In genomic region chr11:70018131-70018990, GRCm38 (mm10) we compare ENCODE assay signal across 8 mouse cellular contexts. TPM values are rescaled to one million over a fixed set of nuclear protein-coding genes. Genes with fewer than 3 reads are reported as not detected.
DNase-seq lines count a peak whose midpoint lies in the region; ATAC-seq and TF ChIP-seq lines count a peak whose summit lies in the region.

No protein-coding gene starts in this region.

- 1% methylated on average over 25 of the region's 25 CpGs for WGBS in midbrain, embryonic 11.5 days
- WGBS in thymus, adult 2 months: 1% methylated on average over 25 of the region's 25 CpGs

- TF ChIP-seq POLR2A in thymus, adult 2 months (IDR thresholded peaks at IDR 0.05; ENCODE audit: control insufficient read depth, extremely low read depth, insufficient read depth, low read length, poor library complexity): no peak

- peaks cover 70% of the 10 kb centered on the region for H3K4me1 ChIP-seq in G1E (ENCODE audit: insufficient read depth, low read depth, low read length)
- H3K4me1 ChIP-seq in midbrain, embryonic 11.5 days (ENCODE audit: control insufficient read depth, insufficient read depth, low read length): peaks cover 55% of the 10 kb centered on the region
- H3K4me1 ChIP-seq in thymus, adult 2 months (replicated peaks; ENCODE audit: control insufficient read depth, insufficient read depth, low read length): peaks cover 48% of the 10 kb centered on the region

- H3K4me2 ChIP-seq in midbrain, embryonic 11.5 days: peak overlapping the region; percentile 87

- peak overlapping the region; percentile 79 for H3K27ac ChIP-seq in midbrain, embryonic 11.5 days (ENCODE audit: low read depth, low read length)
- H3K27ac ChIP-seq in thymus, adult 2 months (ENCODE audit: control insufficient read depth, insufficient read depth, low read length): peak overlapping the region; percentile 84

- H3K36me3 ChIP-seq in C2C12 (ENCODE audit: control insufficient read depth, insufficient read depth): peaks cover 6% of the 10 kb centered on the region
- H3K36me3 ChIP-seq in G1E (replicated peaks): peaks cover 12% of the 10 kb centered on the region
- no peaks in the 10 kb centered on the region for H3K36me3 ChIP-seq in midbrain, embryonic 11.5 days (ENCODE audit: control insufficient read depth, insufficient read depth, low read length)
- no peaks in the 10 kb centered on the region for H3K36me3 ChIP-seq in thymus, adult 2 months (ENCODE audit: control insufficient read depth, insufficient read depth, low read length)

- peaks cover 66% of the 10 kb centered on the region for H3K79me2 ChIP-seq in C2C12 (ENCODE audit: control insufficient read depth, insufficient read depth)

- intact Hi-C loops in left cerebral cortex, postnatal 25 days (cut with DNase I): no loop called here

- H3K79me3 ChIP-seq in C2C12 (ENCODE audit: low read depth): peaks cover 32% of the 10 kb centered on the region

- peak overlapping the region; percentile 90 for H3K4me3 ChIP-seq in C2C12 (ENCODE audit: insufficient read depth, poor library complexity, severe bottlenecking)
- peak overlapping the region; percentile 64 for H3K4me3 ChIP-seq in G1E (ENCODE audit: low read depth, low read length)
- H3K4me3 ChIP-seq in midbrain, embryonic 11.5 days (ENCODE audit: low read depth, low read length): peak overlapping the region; percentile 68
- peak overlapping the region; percentile 55 for H3K4me3 ChIP-seq in thymus, adult 2 months (ENCODE audit: control insufficient read depth, insufficient read depth, low read length)

- peak overlapping the region; percentile 44 for H3ac ChIP-seq in C2C12 (ENCODE audit: control insufficient read depth, insufficient read length, low read depth)

- no peaks in the 10 kb centered on the region for H3K9me3 ChIP-seq in G1E (replicated peaks)
- H3K9me3 ChIP-seq in midbrain, embryonic 11.5 days (ENCODE audit: control insufficient read depth, low read length): no peaks in the 10 kb centered on the region

- no peak for DNase-seq in G1E (ENCODE audit: low spot score)
- peak; percentile 81 for DNase-seq in embryo, embryonic 9.5 days (ENCODE audit: extremely low spot score)
- peak; percentile 70 for DNase-seq in heart, postnatal 4 days
- DNase-seq in left cerebral cortex, postnatal 25 days (ENCODE audit: low spot score in 2 of 2): peak; percentile 56 to 77
- peak; percentile 98 for DNase-seq in midbrain, embryonic 11.5 days (ENCODE audit: low spot score, missing footprints)
- DNase-seq in thymus, adult 2 months: peak; percentile 58
- no peak for DNase-seq in urinary bladder, postnatal 10 days (ENCODE audit: low spot score)

- peak overlapping the region; percentile 88 for H3K9ac ChIP-seq in midbrain, embryonic 11.5 days (ENCODE audit: low read length)

- TF ChIP-seq CTCF in C2C12 (IDR thresholded peaks at IDR 0.05; ENCODE audit: control insufficient read depth, insufficient read depth, insufficient read length) (no peak), G1E (IDR thresholded peaks at IDR 0.05; ENCODE audit: low read depth, low read length) (no peak)
- no peak for TF ChIP-seq CTCF in thymus, adult 2 months (IDR thresholded peaks at IDR 0.05; ENCODE audit: borderline replicate concordance, control insufficient read depth, extremely low read depth, insufficient read depth, low read length, poor library complexity)

- H3K27me3 ChIP-seq in C2C12 (ENCODE audit: control insufficient read depth, insufficient read depth, insufficient read length) (no peaks in the 10 kb centered on the region), G1E (ENCODE audit: insufficient read depth, low read length) (peaks cover 6% of the 10 kb centered on the region)
- no peaks in the 10 kb centered on the region for H3K27me3 ChIP-seq in midbrain, embryonic 11.5 days (ENCODE audit: control insufficient read depth, insufficient read depth, low read length)
- no peaks in the 10 kb centered on the region for H3K27me3 ChIP-seq in thymus, adult 2 months (ENCODE audit: control insufficient read depth, insufficient read depth, low read length)

- ATAC-seq in G1E (ENCODE audit: extremely low read depth, insufficient number of reproducible peaks, low FRiP score, poor library complexity, severe bottlenecking): no peak
- no peak for ATAC-seq in midbrain, embryonic 11.5 days (ENCODE audit: low FRiP score)

TF ChIP-seq in C2C12, 6 proteins besides CTCF, POLR2A, EP300 and RAD21:
- TF ChIP-seq CEBPB (IDR thresholded peaks at IDR 0.05; ENCODE audit: low read depth) (no peak), MYOG (IDR thresholded peaks at IDR 0.05; ENCODE audit: control insufficient read depth, extremely low read depth, insufficient read length) (no peak), MYOD1 (IDR thresholded peaks at IDR 0.05; ENCODE audit: control insufficient read depth, insufficient read length, low read depth) (no peak), MAX (IDR thresholded peaks at IDR 0.05) (no peak), USF1 (IDR thresholded peaks at IDR 0.05; ENCODE audit: low read depth) (no peak), FOSL1 (IDR thresholded peaks at IDR 0.05; ENCODE audit: insufficient read depth, low read length, poor library complexity, severe bottlenecking) (no peak)

RNA-seq across cellular contexts. Expression of gene Dlg4, which starts 1.6 kb away (rescaled TPM):
- polyA plus RNA-seq in C2C12 (2012; fragmentation: generic; extraction: Trizol) (25.3 TPM), G1E (2012) (8.8 and 12.1 TPM in 2 replicates)
- total RNA-seq in G1E (2014; fragmentation: Nextera tagmentation) (10.9 and 14.0 TPM in 2 replicates), G1E (2017) (1.1 and 2.2 TPM in 2 replicates)
- 10 to 100 TPM; 13.2 to 15.5 TPM for total RNA-seq in heart, postnatal 4 days (2021)
- 100 to 1,000 TPM; 931 to 954 TPM for total RNA-seq in left cerebral cortex, postnatal 25 days (2021)
- polyA plus RNA-seq in midbrain, embryonic 11.5 days (2014; fragmentation: Nextera tagmentation; extraction: Ambion mirVana): 11.2 and 15.2 TPM in 2 replicates
- 71.7 and 72.1 TPM in 2 replicates for polyA plus RNA-seq in thymus, adult 2 months (2012; rRNA removed)

RNA-seq across cellular contexts. Expression of gene Acadvl, which starts 3.1 kb away (rescaled TPM):
- polyA plus RNA-seq in C2C12 (2012; fragmentation: generic; extraction: Trizol): 87.8 TPM
- 16.3 and 21.7 TPM in 2 replicates for total RNA-seq in G1E (2014; fragmentation: Nextera tagmentation)
- total RNA-seq in G1E (2017): 31.1 and 31.7 TPM in 2 replicates
- polyA plus RNA-seq in G1E (2012): 16.3 and 21.0 TPM in 2 replicates
- total RNA-seq in heart, postnatal 4 days (2021): 100 to 1,000 TPM; 862 to 957 TPM
- 10 to 100 TPM; 57.4 to 59.3 TPM for total RNA-seq in left cerebral cortex, postnatal 25 days (2021)
- 46.5 and 47.8 TPM in 2 replicates for polyA plus RNA-seq in midbrain, embryonic 11.5 days (2014; fragmentation: Nextera tagmentation; extraction: Ambion mirVana)
- 88.5 and 110 TPM in 2 replicates for polyA plus RNA-seq in thymus, adult 2 months (2012; rRNA removed)

RNA-seq across cellular contexts. Expression of gene Dvl2, which starts 18.0 kb away (rescaled TPM):
- polyA plus RNA-seq in C2C12 (2012; fragmentation: generic; extraction: Trizol) (36.4 TPM), G1E (2012) (66.5 and 71.8 TPM in 2 replicates)
- total RNA-seq in G1E (2014; fragmentation: Nextera tagmentation) (32.7 and 39.8 TPM in 2 replicates), G1E (2017) (44.8 and 49.6 TPM in 2 replicates)
- 10 to 100 TPM; 13.1 to 14.0 TPM for total RNA-seq in heart, postnatal 4 days (2021)
- total RNA-seq in left cerebral cortex, postnatal 25 days (2021): 10 to 100 TPM; 26.1 to 32.2 TPM
- 29.0 and 30.0 TPM in 2 replicates for polyA plus RNA-seq in midbrain, embryonic 11.5 days (2014; fragmentation: Nextera tagmentation; extraction: Ambion mirVana)
- 52.4 and 55.7 TPM in 2 replicates for polyA plus RNA-seq in thymus, adult 2 months (2012; rRNA removed)

RNA-seq across cellular contexts. Expression of gene Phf23, which starts 22.8 kb away (rescaled TPM):
- polyA plus RNA-seq in C2C12 (2012; fragmentation: generic; extraction: Trizol) (93.4 TPM), G1E (2012) (92.1 and 95.5 TPM in 2 replicates)
- total RNA-seq in G1E (2014; fragmentation: Nextera tagmentation) (47.0 and 56.4 TPM in 2 replicates), G1E (2017) (84.0 and 84.4 TPM in 2 replicates)
- 10 to 100 TPM; 25.0 to 30.3 TPM for total RNA-seq in heart, postnatal 4 days (2021)
- total RNA-seq in left cerebral cortex, postnatal 25 days (2021): 10 to 100 TPM; 44.6 to 47.5 TPM
- 51.5 and 53.4 TPM in 2 replicates for polyA plus RNA-seq in midbrain, embryonic 11.5 days (2014; fragmentation: Nextera tagmentation; extraction: Ambion mirVana)
- polyA plus RNA-seq in thymus, adult 2 months (2012; rRNA removed): 36.5 and 43.4 TPM in 2 replicates

RNA-seq across cellular contexts. Expression of gene Gabarap, which starts 27.4 kb away (rescaled TPM):
- polyA plus RNA-seq in C2C12 (2012; fragmentation: generic; extraction: Trizol) (362 TPM), G1E (2012) (265 and 345 TPM in 2 replicates)
- total RNA-seq in G1E (2014; fragmentation: Nextera tagmentation) (762 and 788 TPM in 2 replicates), G1E (2017) (569 and 637 TPM in 2 replicates)
- 100 to 1,000 TPM; 271 TPM for total RNA-seq in heart, postnatal 4 days (2021)
- 100 to 1,000 TPM; 217 to 218 TPM for total RNA-seq in left cerebral cortex, postnatal 25 days (2021)
- 566 and 590 TPM in 2 replicates for polyA plus RNA-seq in midbrain, embryonic 11.5 days (2014; fragmentation: Nextera tagmentation; extraction: Ambion mirVana)
- 270 and 395 TPM in 2 replicates for polyA plus RNA-seq in thymus, adult 2 months (2012; rRNA removed)

Comparison
In these comparisons a context has a peak if more than half of its experiments do, and no peak if none do; other contexts are left out.
1. DNase-seq: peak in embryo, embryonic 9.5 days (single experiment), heart, postnatal 4 days (single experiment), left cerebral cortex, postnatal 25 days (2 of 2), midbrain, embryonic 11.5 days (single experiment) and thymus, adult 2 months (single experiment); none in G1E (single experiment) and urinary bladder, postnatal 10 days (single experiment).
2. Peak in every context shown above with its lines, with median percentiles within 50 percentile points of each other: H3K4me3 ChIP-seq.